Mouse (Mus musculus) left cerebral cortex, postnatal 36 days (tissue): ENCODE data around the gene Arf1. TPM values are rescaled to one million over a fixed set of nuclear protein-coding genes. Genes with fewer than 3 reads are reported as not detected.

Source experiments
- DNase-seq, 2 experiments: peaks; one replicate each; pipeline ENCODE4 v3.0.0; 2021 to 2022; ENCODE audit warnings: low spot score in 2 of 2, mixed read lengths in 1 of 2
- intact Hi-C: fragments of 180-260 bp; cut with DNase I; formaldehyde crosslinking; loops from one replicate; pipeline ENCODE4 v1.15.1; 2025
- total RNA-seq, 2 experiments: library from RNA; stranded (reverse); gene quantifications; 2 replicates each; pipeline ENCODE4 v1.2.3; 2021

The Arf1 gene
- total RNA-seq, 2 experiments from 2014 or later, result 415 to 451 TPM

DNA sequence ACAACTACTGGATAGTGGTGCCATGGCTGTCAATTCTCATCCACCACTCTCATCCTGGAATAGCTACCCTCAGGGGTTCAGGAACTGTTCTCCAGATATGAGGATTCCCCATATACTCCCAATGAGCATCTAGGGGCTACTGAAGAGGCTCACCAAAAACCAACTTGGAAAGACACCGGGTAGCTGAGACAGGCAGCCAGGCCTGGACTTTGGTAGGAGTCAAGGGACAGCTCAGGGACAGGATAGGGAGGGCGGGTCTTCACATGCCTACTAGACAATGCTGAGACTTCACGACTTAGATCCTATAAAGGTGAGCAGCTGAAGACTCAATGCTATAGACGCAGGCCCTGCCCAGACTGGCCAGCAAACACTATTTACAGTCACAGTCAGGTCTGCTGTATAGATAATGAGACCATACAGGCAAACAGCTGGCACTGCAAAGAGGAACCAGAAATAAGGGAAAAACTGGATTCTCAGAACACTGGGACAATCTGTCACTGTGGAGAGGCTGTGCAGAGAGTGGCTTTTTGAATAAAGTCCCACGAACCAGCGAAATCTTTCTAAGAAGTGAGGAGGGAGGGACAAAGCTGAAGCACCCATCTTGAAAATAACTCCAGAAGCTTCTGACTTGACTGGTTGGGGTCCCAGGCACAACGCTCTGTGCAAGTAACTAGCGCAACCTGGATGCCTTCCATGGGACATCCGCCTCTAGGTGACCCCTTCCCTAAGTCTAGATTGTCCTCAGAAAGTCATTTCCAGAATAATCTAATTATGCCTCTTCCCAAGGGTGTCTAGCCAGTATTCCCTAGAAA lies 65.4 kb downstream of the Arf1 start:
- DNase-seq, result no peak
- intact Hi-C loops, result no loop called here

Other genes starting within 250 kb of the Arf1 start
- gene Obscn, start 91.9 kb downstream of the Arf1 start, total RNA-seq, result 1 to 10 TPM; 2.4 to 2.7 TPM
- gene Iba57, start 64.5 kb downstream of the Arf1 start, total RNA-seq, result 1 to 10 TPM; 6.8 to 7.8 TPM
- 10 to 100 TPM; 10.1 to 17.5 TPM for gene Gjc2, start 45.1 kb downstream of the Arf1 start, total RNA-seq
- 100 to 1,000 TPM; 128 to 152 TPM for gene Guk1, start 36.1 kb downstream of the Arf1 start, total RNA-seq
- gene Mrpl55, start 25.8 kb downstream of the Arf1 start, total RNA-seq, result 10 to 100 TPM; 33.5 to 39.2 TPM
- 10 to 100 TPM; 19.2 to 20.2 TPM for gene 2310033P09Rik, start 19.9 kb downstream of the Arf1 start, total RNA-seq
- not detected for gene Wnt3a, start 62.5 kb upstream of the Arf1 start, total RNA-seq
- gene Wnt9a, start 78.7 kb upstream of the Arf1 start, total RNA-seq, result 10 to 100 TPM; 14.6 to 24.0 TPM
- not detected for gene Prss38, start 147.4 kb upstream of the Arf1 start, total RNA-seq
- 10 to 100 TPM; 28.5 TPM for gene Jmjd4, start 221.8 kb upstream of the Arf1 start, total RNA-seq
- gene Snap47, start 222.9 kb upstream of the Arf1 start, total RNA-seq, result 100 to 1,000 TPM; 375 to 429 TPM
- gene Zfp867, start 244.2 kb upstream of the Arf1 start, total RNA-seq, result 1 to 10 TPM; 3.9 to 4.8 TPM